Mouse (Mus musculus) cerebellum, adult 2 months (tissue): Measurements from ENCODE around the gene Csrnp1.

ENCODE experiments used
- CTCF ChIP-seq: fragments of 200-500 bp; IDR thresholded peaks from 2 replicates; pipeline ENCODE4 v1.5.1; 2011; ENCODE audit warnings: low read depth, mild to moderate bottlenecking, control low read depth, low read length, moderate library complexity, borderline replicate concordance; ENCODE audit not compliant: insufficient read depth
- POLR2A ChIP-seq: fragments of 200-500 bp; IDR thresholded peaks from 2 replicates; pipeline ENCODE4 v1.6.1; 2011; ENCODE audit warnings: low read length, control low read depth, borderline replicate concordance; ENCODE audit not compliant: insufficient read depth

DNA sequence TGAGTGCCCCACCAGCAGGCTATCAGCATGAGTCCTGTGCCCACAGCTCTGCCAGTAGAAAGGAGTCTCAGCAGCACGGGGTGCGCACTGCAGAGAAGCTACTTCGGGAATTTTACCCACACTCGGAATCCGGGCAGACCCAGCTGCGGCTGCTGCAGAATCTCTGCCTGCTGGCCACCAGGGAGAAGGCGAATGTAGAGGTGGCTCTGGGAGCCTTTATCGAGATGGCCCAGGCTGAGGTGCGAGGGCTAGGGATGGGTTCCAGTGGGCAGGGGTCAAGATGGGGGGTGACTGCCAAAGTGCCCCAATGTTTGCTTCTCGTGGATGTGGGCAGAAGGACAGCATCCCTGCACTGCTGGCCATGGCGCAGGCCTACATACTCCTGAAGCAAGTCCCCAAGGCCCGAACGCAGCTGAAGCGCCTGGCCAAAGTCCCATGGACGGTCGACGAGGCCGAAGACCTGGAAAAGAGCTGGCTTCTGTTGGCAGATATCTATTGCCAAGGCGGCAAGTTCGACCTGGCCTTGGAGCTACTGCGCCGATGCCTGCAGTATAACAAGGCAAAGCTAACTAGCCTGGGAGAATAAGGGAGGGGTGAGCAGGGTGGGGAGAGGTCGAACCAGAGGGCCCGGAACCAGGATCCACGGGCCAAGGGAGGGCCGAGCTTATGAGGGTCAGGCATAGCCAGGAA is 18.1 kb downstream of the Csrnp1 start:
- TF ChIP-seq CTCF (no peak), POLR2A (no peak)
